19 mouse cellular contexts compared by ENCODE assay signal in genomic region chr10:74930541-74930940, GRCm38 (mm10). TPM values are rescaled to one million over a fixed set of nuclear protein-coding genes. Genes with fewer than 3 reads are reported as not detected.
A peak's percentile ranks its signal among the peaks of the same experiment; 100 is the strongest.
DNase-seq lines count a peak whose midpoint lies in the region; ATAC-seq and TF ChIP-seq lines count a peak whose summit lies in the region.
"Had no signal": no experiment of that assay in that cellular context is flagged by ENCODE, and none has a peak within 500 bp of the region (broad histone marks: within the 10 kb centered on the region; RNA-seq: fewer than 3 reads in every experiment).

No protein-coding gene starts in this region.

- no peak overlapping the region for H3K4me3 ChIP-seq in hindbrain, embryonic 16.5 days (ENCODE audit: low read length)
- H3K4me3 ChIP-seq in hindbrain, embryonic 14.5 days (replicated peaks; ENCODE audit: low read length) = no peak overlapping the region
- no peak overlapping the region for H3K4me3 ChIP-seq in cortical plate, adult 2 months (ENCODE audit: insufficient read depth, low read length)
- H3K4me3 ChIP-seq: gastrocnemius, adult 2 months; liver, embryonic 13.5 days; midbrain, embryonic 13.5 days had no signal

- DNase-seq in cerebellum, postnatal 25 days = peak; percentile 47 to 62
- DNase-seq in cerebellum, postnatal 36 days = no peak
- DNase-seq in hindbrain, embryonic 14.5 days (ENCODE audit: low spot score) = no peak
- DNase-seq in NIH3T3 (ENCODE audit: low read depth) = peak; percentile 27
- DNase-seq in gastrocnemius, adult 18-20 months (ENCODE audit: low spot score) = no peak
- DNase-seq: adrenal gland, adult 8-10 months; B cell, adult 2 months; gastrocnemius, adult 2 months; heart, postnatal 4 days; kidney, adult 8-10 months; kidney, postnatal 10 days; liver, embryonic 13.5 days; lung, adult 2 months; thymus, adult 2 months had no signal

- TF ChIP-seq POLR2A in cortical plate, adult 2 months (IDR thresholded peaks at IDR 0.05; ENCODE audit: extremely low read depth, insufficient read depth, low read length) = no peak

- H3K4me1 ChIP-seq in hindbrain, embryonic 16.5 days (ENCODE audit: control insufficient read depth, insufficient read depth, low read depth, low read length) = peaks cover 2% of the 10 kb centered on the region
- H3K4me1 ChIP-seq in hindbrain, embryonic 14.5 days (replicated peaks; ENCODE audit: control insufficient read depth, insufficient read depth, low read length) = 0 out of 2 replicates have a peak, but pooled peaks cover under 1% of the 10 kb centered on the region
- H3K4me1 ChIP-seq in cortical plate, adult 2 months (ENCODE audit: control insufficient read depth, insufficient read depth, low read length) = no peaks in the 10 kb centered on the region
- H3K4me1 ChIP-seq: liver, embryonic 13.5 days had no signal

- peak; percentile 22; the same call in 1 of the 2 replicates for ATAC-seq in hindbrain, embryonic 16.5 days
- ATAC-seq in hindbrain, embryonic 14.5 days (ENCODE audit: low FRiP score) = no peak
- ATAC-seq: activated CD4-positive, CD25-positive, alpha-beta regulatory T cell, adult 4 months; midbrain, embryonic 13.5 days had no signal

- no peaks in the 10 kb centered on the region for H3K27me3 ChIP-seq in hindbrain, embryonic 16.5 days (replicated peaks; ENCODE audit: control insufficient read depth, insufficient read depth, low read length)
- no peaks in the 10 kb centered on the region for H3K27me3 ChIP-seq in hindbrain, embryonic 14.5 days (ENCODE audit: control insufficient read depth, insufficient read depth, low read length)
- H3K27me3 ChIP-seq: liver, embryonic 13.5 days had no signal

- no peak overlapping the region for H3K27ac ChIP-seq in hindbrain, embryonic 16.5 days (ENCODE audit: low read depth, low read length)
- no peak overlapping the region for H3K27ac ChIP-seq in hindbrain, embryonic 14.5 days
- no peak overlapping the region for H3K27ac ChIP-seq in cortical plate, adult 2 months (ENCODE audit: insufficient read depth, low read length)
- H3K27ac ChIP-seq: gastrocnemius, adult 2 months; liver, embryonic 13.5 days; midbrain, embryonic 13.5 days had no signal

- no peak overlapping the region for H3K9ac ChIP-seq in hindbrain, embryonic 16.5 days (ENCODE audit: low read depth, low read length)
- H3K9ac ChIP-seq in hindbrain, embryonic 14.5 days = no peak overlapping the region
- H3K9ac ChIP-seq: liver, embryonic 13.5 days; midbrain, embryonic 13.5 days had no signal

- H3K36me3 ChIP-seq in hindbrain, embryonic 16.5 days (ENCODE audit: control insufficient read depth, insufficient read depth, low read length) = no peaks in the 10 kb centered on the region
- no peaks in the 10 kb centered on the region for H3K36me3 ChIP-seq in hindbrain, embryonic 14.5 days (replicated peaks; ENCODE audit: control insufficient read depth, insufficient read depth)
- H3K36me3 ChIP-seq: G1E; liver, embryonic 13.5 days; midbrain, embryonic 13.5 days had no signal

- TF ChIP-seq CTCF in cortical plate, adult 2 months (IDR thresholded peaks at IDR 0.05; ENCODE audit: extremely low read depth, insufficient read depth, low read length) = peak; percentile 37; the same call in 1 of the 2 replicates

- no peaks in the 10 kb centered on the region for H3K9me3 ChIP-seq in hindbrain, embryonic 16.5 days (ENCODE audit: control insufficient read depth, low read length)
- H3K9me3 ChIP-seq in hindbrain, embryonic 14.5 days (ENCODE audit: control insufficient read depth, low read length) = no peaks in the 10 kb centered on the region
- H3K9me3 ChIP-seq: liver, embryonic 13.5 days; midbrain, embryonic 13.5 days had no signal

- no peak overlapping the region for H3K4me2 ChIP-seq in hindbrain, embryonic 16.5 days (ENCODE audit: low read length)
- no peak overlapping the region for H3K4me2 ChIP-seq in hindbrain, embryonic 14.5 days (replicated peaks)
- H3K4me2 ChIP-seq: liver, embryonic 13.5 days; midbrain, embryonic 13.5 days had no signal

- WGBS in hindbrain, embryonic 16.5 days = 58% methylated on average over 3 of the region's 3 CpGs
- 80% methylated on average over 3 of the region's 3 CpGs for WGBS in hindbrain, embryonic 14.5 days

RNA-seq across cellular contexts. Expression of gene Gnaz, which starts 36.4 kb away (rescaled TPM):
- polyA plus RNA-seq in hindbrain, embryonic 16.5 days (2015; fragmentation: Nextera tagmentation; extraction: Ambion mirVana) = 87.3 and 96.0 TPM in 2 replicates
- 66.8 and 77.7 TPM in 2 replicates for polyA plus RNA-seq in hindbrain, embryonic 14.5 days (2014; fragmentation: Nextera tagmentation; extraction: Ambion mirVana)
- 82.8 and 85.2 TPM in 2 replicates for polyA plus RNA-seq in cortical plate, adult 2 months (2012; rRNA removed)
- total RNA-seq in gastrocnemius, adult 18-20 months (2021) = under 1 TPM; 0.36 to 0.46 TPM
- polyA plus RNA-seq: activated CD4-positive, CD25-positive, alpha-beta regulatory T cell, adult 4 months had no signal

Comparison
In these comparisons a context has a peak if more than half of its experiments do, and no peak if none do; other contexts are left out.
1. DNase-seq: peak in cerebellum, postnatal 25 days (2 of 2) and NIH3T3 (single experiment); none in cerebellum, postnatal 36 days (0 of 2), hindbrain, embryonic 14.5 days (single experiment) and gastrocnemius, adult 18-20 months (single experiment).